Mouse (Mus musculus) heart, embryonic 10.5 days (tissue): ENCODE results near the gene Cdon. TPM values are rescaled to one million over a fixed set of nuclear protein-coding genes. Genes with fewer than 3 reads are reported as not detected.

Source experiments
- DNase-seq: peaks from one replicate; pipeline ENCODE4 v3.0.0-alpha.2; 2017; ENCODE audit warnings: low spot score
- H3K27ac ChIP-seq: fragments of 300-500 bp; sonication (generic); 2 replicates; pipeline ENCODE4 v1.5.1; 2016; ENCODE audit warnings: mild to moderate bottlenecking
- H3K27me3 ChIP-seq: fragments of 300-500 bp; sonication (generic); 2 replicates; pipeline ENCODE4 v1.6.1; 2016; ENCODE audit warnings: mild to moderate bottlenecking; ENCODE audit not compliant: poor library complexity, insufficient read depth, severe bottlenecking
- H3K36me3 ChIP-seq: fragments of 300-500 bp; sonication (generic); 2 replicates; pipeline ENCODE4 v1.6.1; 2016; ENCODE audit warnings: mild to moderate bottlenecking, moderate library complexity
- H3K4me1 ChIP-seq: fragments of 300-500 bp; sonication (generic); 2 replicates; pipeline ENCODE4 v1.6.1; 2016; ENCODE audit warnings: mild to moderate bottlenecking
- H3K4me3 ChIP-seq: fragments of 300-500 bp; sonication (generic); 2 replicates; pipeline ENCODE4 v1.5.1; 2016; ENCODE audit warnings: mild to moderate bottlenecking, moderate library complexity
- H3K9me3 ChIP-seq: fragments of 300-500 bp; sonication (generic); 2 replicates; pipeline ENCODE4 v1.6.1; 2016; ENCODE audit warnings: mild to moderate bottlenecking, moderate library complexity
- WGBS: fragments of 180-500 bp; shearing (Covaris S2); methylation state at CpG from one replicate; pipeline ENCODE4 v1.1.7; 2016; 5-methylcytosine and 5-hydroxymethylcytosine counted together
- polyA plus RNA-seq: library from polyadenylated mRNA; unstranded; fragments of >200 nt; fragmentation: Nextera tagmentation; extraction: Ambion mirVana; gene quantifications from 2 replicates; pipeline ENCODE4 v1.2.1, GENCODE M21; 2016

Cdon gene
- polyA plus RNA-seq, 1 experiment from 2014 or later = 6.2 TPM

GRCm38 (mm10) chr9:35518169-35518568, 97.2 kb downstream of the Cdon start, which contains the start of gene Gm1113:
Gene Gm1113, minus strand, starts transcription at chr9:35518269.
- Histone ChIP-seq H3K4me3 (no peak within 1 kb of the TSS), H3K9me3 (no peaks in the 10 kb centered on the region), H3K36me3 (no peaks in the 10 kb centered on the region), H3K4me1 (no peaks in the 10 kb centered on the region), H3K27ac (no peak within 1 kb of the TSS), H3K27me3 (peaks cover 8% of the 10 kb centered on the region)
- WGBS = 80% methylated on average over 3 of the region's 3 CpGs
- DNase-seq = no peak

GRCm38 (mm10) chr9:35520631-35521348, 99.9 kb downstream of the Cdon start:
- 79% methylated on average over 6 of the region's 6 CpGs for WGBS
- Histone ChIP-seq H3K4me1 (peaks cover 7% of the 10 kb centered on the region; the same call in 1 of the 2 replicates), H3K9me3 (no peaks in the 10 kb centered on the region), H3K27ac (no peak overlapping the region), H3K4me3 (no peak overlapping the region), H3K36me3 (no peaks in the 10 kb centered on the region), H3K27me3 (0 out of 2 replicates have a peak, but pooled peaks cover 5% of the 10 kb centered on the region)
- DNase-seq = peak; percentile 36

GRCm38 (mm10) chr9:35522241-35522640, 101.3 kb downstream of the Cdon start:
- Histone ChIP-seq H3K27me3 (no peaks in the 10 kb centered on the region), H3K4me3 (no peak overlapping the region), H3K27ac (no peak overlapping the region), H3K9me3 (no peaks in the 10 kb centered on the region), H3K4me1 (peaks cover 7% of the 10 kb centered on the region; the same call in 1 of the 2 replicates), H3K36me3 (no peaks in the 10 kb centered on the region)
- 74% methylated on average over 2 of the region's 2 CpGs for WGBS
- peak; percentile 53 for DNase-seq

- H3K36me3 ChIP-seq = no peaks in the 10 kb centered on the region
- H3K27ac ChIP-seq = no peak overlapping the region
- no peaks in the 10 kb centered on the region for H3K9me3 ChIP-seq
- H3K4me1 ChIP-seq = peaks cover 7% of the 10 kb centered on the region; the same call in 1 of the 2 replicates
- H3K4me3 ChIP-seq = no peak overlapping the region
- WGBS = 80% methylated on average over 1 of the region's 1 CpGs
- no peak for DNase-seq
- no peaks in the 10 kb centered on the region for H3K27me3 ChIP-seq
Measured at GRCm38 (mm10) chr9:35522821-35523515, 102.0 kb downstream of the Cdon start.

- DNase-seq = no peak
- Histone ChIP-seq H3K36me3 (no peaks in the 10 kb centered on the region), H3K9me3 (no peaks in the 10 kb centered on the region), H3K4me3 (no peak overlapping the region), H3K4me1 (peaks cover 7% of the 10 kb centered on the region; the same call in 1 of the 2 replicates), H3K27ac (no peak overlapping the region), H3K27me3 (no peaks in the 10 kb centered on the region)
- 39% methylated on average over 5 of the region's 5 CpGs for WGBS
Measured at GRCm38 (mm10) chr9:35523541-35523940, 102.6 kb downstream of the Cdon start.

- Histone ChIP-seq H3K4me1 (peaks cover 7% of the 10 kb centered on the region; the same call in 1 of the 2 replicates), H3K9me3 (no peaks in the 10 kb centered on the region)
Measured at GRCm38 (mm10) chr9:35523941-35524411, 103.0 kb downstream of the Cdon start.

GRCm38 (mm10) chr9:35529141-35529540, 108.2 kb downstream of the Cdon start:
- no peak overlapping the region for H3K4me3 ChIP-seq
- H3K27me3 ChIP-seq = no peaks in the 10 kb centered on the region
- peaks cover 5% of the 10 kb centered on the region; the same call in 1 of the 2 replicates for H3K4me1 ChIP-seq
- no peaks in the 10 kb centered on the region for H3K9me3 ChIP-seq
- H3K27ac ChIP-seq = no peak overlapping the region
- H3K36me3 ChIP-seq = no peaks in the 10 kb centered on the region
- no peak for DNase-seq
- 61% methylated on average over 3 of the region's 3 CpGs for WGBS

More at GRCm38 (mm10) chr9:35523941-35524411, 103.0 kb downstream of the Cdon start:
- no peak overlapping the region for H3K4me3 ChIP-seq
- DNase-seq = peak; percentile 80
- H3K27ac ChIP-seq = no peak overlapping the region
- no peaks in the 10 kb centered on the region for H3K27me3 ChIP-seq
- no peaks in the 10 kb centered on the region for H3K36me3 ChIP-seq
- 23% methylated on average over 7 of the region's 7 CpGs for WGBS

GRCm38 (mm10) chr9:35529796-35530195, 108.9 kb downstream of the Cdon start:
- Histone ChIP-seq H3K36me3 (no peaks in the 10 kb centered on the region), H3K27me3 (no peaks in the 10 kb centered on the region), H3K9me3 (no peaks in the 10 kb centered on the region), H3K4me1 (peaks cover 5% of the 10 kb centered on the region; the same call in 1 of the 2 replicates), H3K27ac (no peak overlapping the region), H3K4me3 (no peak overlapping the region)
- WGBS = 37% methylated on average over 1 of the region's 1 CpGs
- no peak for DNase-seq

GRCm38 (mm10) chr9:35533266-35533665, 112.3 kb downstream of the Cdon start:
- H3K4me1 ChIP-seq = peaks cover 12% of the 10 kb centered on the region
- no peaks in the 10 kb centered on the region for H3K27me3 ChIP-seq
- H3K9me3 ChIP-seq = no peaks in the 10 kb centered on the region
- 69% methylated on average over 9 of the region's 9 CpGs for WGBS
- no peak overlapping the region for H3K4me3 ChIP-seq
- DNase-seq = no peak
- H3K36me3 ChIP-seq = no peaks in the 10 kb centered on the region
- H3K27ac ChIP-seq = no peak overlapping the region

GRCm38 (mm10) chr9:35535110-35535509, 114.2 kb downstream of the Cdon start:
- H3K9me3 ChIP-seq = no peaks in the 10 kb centered on the region
- no peak for DNase-seq
- H3K27ac ChIP-seq = no peak overlapping the region
- H3K27me3 ChIP-seq = no peaks in the 10 kb centered on the region
- 4% methylated on average over 2 of the region's 2 CpGs for WGBS
- peaks cover 14% of the 10 kb centered on the region for H3K4me1 ChIP-seq
- H3K36me3 ChIP-seq = no peaks in the 10 kb centered on the region
- no peak overlapping the region for H3K4me3 ChIP-seq

- WGBS = 71% methylated on average over 4 of the region's 4 CpGs
- no peaks in the 10 kb centered on the region for H3K27me3 ChIP-seq
- H3K27ac ChIP-seq = no peak overlapping the region
- no peaks in the 10 kb centered on the region for H3K9me3 ChIP-seq
- peaks cover 14% of the 10 kb centered on the region for H3K4me1 ChIP-seq
- H3K4me3 ChIP-seq = no peak overlapping the region
- no peak for DNase-seq
- H3K36me3 ChIP-seq = no peaks in the 10 kb centered on the region
Measured at GRCm38 (mm10) chr9:35535876-35536275, 114.9 kb downstream of the Cdon start.

GRCm38 (mm10) chr9:35539001-35539750, 118.2 kb downstream of the Cdon start:
- Histone ChIP-seq H3K27ac (no peak overlapping the region), H3K4me1 (peaks cover 14% of the 10 kb centered on the region), H3K9me3 (no peaks in the 10 kb centered on the region), H3K36me3 (no peaks in the 10 kb centered on the region), H3K4me3 (no peak overlapping the region), H3K27me3 (no peaks in the 10 kb centered on the region)
- DNase-seq = peak; percentile 57
- WGBS = 80% methylated on average over 13 of the region's 13 CpGs
